Mouse (Mus musculus) spleen, adult 2 months (tissue): ENCODE data around the gene Fam173a. TPM values are rescaled to one million over a fixed set of nuclear protein-coding genes. Genes with fewer than 3 reads are reported as not detected.

Experiments
- DNase-seq, 2 experiments: peaks; one replicate each; pipeline versions ENCODE4 v3.0.0 to v3.0.0-alpha.2; 2012 to 2021; ENCODE audit warnings: low spot score in 2 of 2, low read depth in 1 of 2
- H3K27ac ChIP-seq: fragments of 200-500 bp; 2 replicates; pipeline ENCODE4 v1.5.1; 2012; ENCODE audit warnings: low read length, inconsistent platforms; ENCODE audit not compliant: insufficient read depth
- H3K27me3 ChIP-seq: fragments of 200-500 bp; 2 replicates; pipeline ENCODE4 v1.6.1; 2012; ENCODE audit warnings: mild to moderate bottlenecking, moderate library complexity, low read length, inconsistent platforms; ENCODE audit not compliant: control insufficient read depth, insufficient read depth
- H3K36me3 ChIP-seq: fragments of 200-500 bp; 2 replicates; pipeline ENCODE4 v1.6.1; 2012; ENCODE audit warnings: mild to moderate bottlenecking, low read length, inconsistent platforms; ENCODE audit not compliant: control insufficient read depth, insufficient read depth
- H3K4me1 ChIP-seq: fragments of 200-500 bp; 2 replicates; pipeline ENCODE4 v1.6.1; 2011; ENCODE audit warnings: inconsistent platforms; ENCODE audit not compliant: control insufficient read depth, insufficient read depth, insufficient read length
- H3K4me3 ChIP-seq: fragments of 200-500 bp; 2 replicates; pipeline ENCODE4 v1.5.1; 2011; ENCODE audit warnings: mild to moderate bottlenecking, inconsistent platforms; ENCODE audit not compliant: insufficient read depth, insufficient read length; ENCODE audit errors: extremely low read depth
- CTCF ChIP-seq: fragments of 200-500 bp; IDR thresholded peaks from 2 replicates; pipeline ENCODE4 v1.5.1; 2011; ENCODE audit warnings: mild to moderate bottlenecking, inconsistent platforms; ENCODE audit not compliant: insufficient read depth, insufficient read length, insufficient replicate concordance; ENCODE audit errors: extremely low read depth
- POLR2A ChIP-seq: fragments of 200-500 bp; IDR thresholded peaks from 2 replicates; pipeline ENCODE4 v1.6.1; 2011; ENCODE audit warnings: low read depth, low read length, inconsistent platforms
- WGBS: fragments of 180-500 bp; shearing (Covaris S2); methylation state at CpG from one replicate; pipeline ENCODE4 v1.1.7; 2018; 5-methylcytosine and 5-hydroxymethylcytosine counted together
- polyA plus RNA-seq: library from polyadenylated mRNA; depleted of rRNA; stranded (reverse); fragments of >200 nt; gene quantifications from 2 replicates; pipeline ENCODE4 v1.2.3, GENCODE M21; 2012

Fam173a gene
- polyA plus RNA-seq, 1 experiment = 96.7 TPM

- no peaks in the 10 kb centered on the region for H3K27me3 ChIP-seq
- H3K4me1 ChIP-seq = peaks cover 29% of the 10 kb centered on the region
- DNase-seq = peak; percentile 52 to 68
- peaks cover 16% of the 10 kb centered on the region for H3K36me3 ChIP-seq
- 2% methylated on average over 32 of the region's 32 CpGs for WGBS
- TF ChIP-seq POLR2A (peak; percentile 56; the same call in 1 of the 2 replicates), CTCF (peak; percentile 23; the same call in 1 of the 2 replicates)
- peak within 1 kb of the TSS; percentile 66 for H3K4me3 ChIP-seq
- H3K27ac ChIP-seq = peak within 1 kb of the TSS; percentile 64
These were observed 36.2 kb upstream of the Fam173a start, which contains the start of gene Jmjd8 for GRCm38 (mm10) chr17:25828712-25829557. Gene Jmjd8, plus strand, starts transcription at chr17:25828867.

- 87% methylated on average over 8 of the region's 8 CpGs for WGBS
- no peak for TF ChIP-seq POLR2A
- no peak for TF ChIP-seq CTCF
- Histone ChIP-seq H3K4me3 (peak overlapping the region; percentile 66; the same call in 1 of the 2 replicates), H3K27ac (peak overlapping the region; percentile 7; the same call in 1 of the 2 replicates), H3K27me3 (no peaks in the 10 kb centered on the region), H3K4me1 (peaks cover 29% of the 10 kb centered on the region), H3K36me3 (peaks cover 16% of the 10 kb centered on the region)
- DNase-seq = no peak
These were observed 35.5 kb upstream of the Fam173a start for GRCm38 (mm10) chr17:25828223-25828594.

- peaks cover 16% of the 10 kb centered on the region for H3K36me3 ChIP-seq
- no peak for TF ChIP-seq CTCF
- TF ChIP-seq POLR2A = no peak
- H3K4me1 ChIP-seq = peaks cover 29% of the 10 kb centered on the region
- no peak overlapping the region for H3K4me3 ChIP-seq
- no peak for DNase-seq
- no peak overlapping the region for H3K27ac ChIP-seq
- H3K27me3 ChIP-seq = no peaks in the 10 kb centered on the region
- WGBS = 94% methylated on average over 22 of the region's 22 CpGs
These were observed 35.0 kb upstream of the Fam173a start for GRCm38 (mm10) chr17:25827546-25828222.

GRCm38 (mm10) chr17:25827011-25827410 is 34.3 kb upstream of the Fam173a start:
- no peak overlapping the region for H3K4me3 ChIP-seq
- WGBS = 96% methylated on average over 13 of the region's 13 CpGs

GRCm38 (mm10) chr17:25825984-25826570 is 33.4 kb upstream of the Fam173a start:
- 96% methylated on average over 27 of the region's 27 CpGs for whole genome bisulfite sequencing
- TF ChIP-seq POLR2A = no peak
- TF ChIP-seq CTCF = no peak
- H3K36me3 ChIP-seq = peaks cover 11% of the 10 kb centered on the region
- DNase-seq = no peak
- H3K27ac ChIP-seq = no peak overlapping the region
- peaks cover 21% of the 10 kb centered on the region for H3K4me1 ChIP-seq
- H3K27me3 ChIP-seq = no peaks in the 10 kb centered on the region
- H3K4me3 ChIP-seq = no peak overlapping the region

More at GRCm38 (mm10) chr17:25827011-25827410, 34.3 kb upstream of the Fam173a start:
- no peak for TF ChIP-seq POLR2A
- no peak for TF ChIP-seq CTCF
- Histone ChIP-seq H3K27ac (no peak overlapping the region), H3K36me3 (peaks cover 16% of the 10 kb centered on the region), H3K4me1 (peaks cover 28% of the 10 kb centered on the region), H3K27me3 (no peaks in the 10 kb centered on the region)
- no peak for DNase-seq

- no peak for DNase-seq
- no peak for TF ChIP-seq CTCF
- TF ChIP-seq POLR2A = no peak
- no peak overlapping the region for H3K4me3 ChIP-seq
- peaks cover 4% of the 10 kb centered on the region; the same call in 1 of the 2 replicates for H3K36me3 ChIP-seq
- 90% methylated on average over 6 of the region's 6 CpGs for WGBS
- H3K4me1 ChIP-seq = peaks cover 21% of the 10 kb centered on the region
- no peaks in the 10 kb centered on the region; the same call in 1 of the 2 replicates for H3K27me3 ChIP-seq
- no peak overlapping the region for H3K27ac ChIP-seq
These were observed 32.6 kb upstream of the Fam173a start for GRCm38 (mm10) chr17:25825311-25825710.
